Mouse (Mus musculus) neural tube, embryonic 11.5 days (tissue): Measurements from ENCODE around the gene Fbxl17. TPM values are rescaled to one million over a fixed set of nuclear protein-coding genes. Genes with fewer than 3 reads are reported as not detected.

Experiments
- ATAC-seq: fragments of 200-750 bp; cut with Nextera tagmentation; 2 replicates; pipeline ENCODE4 v1.8.0; 2017; ENCODE audit warnings: moderate number of reproducible peaks, mild to moderate bottlenecking, moderate TSS enrichment, moderate library complexity; ENCODE audit not compliant: insufficient read depth, low FRiP score, low TSS enrichment
- DNase-seq: peaks from one replicate; pipeline ENCODE4 v3.0.0-alpha.2; 2015; ENCODE audit warnings: low spot score
- H3K27ac ChIP-seq: fragments of 300-500 bp; sonication (generic); 2 replicates; pipeline ENCODE4 v1.5.1; 2014; ENCODE audit warnings: low read depth, mild to moderate bottlenecking, low read length
- H3K27me3 ChIP-seq: fragments of 300-500 bp; sonication (generic); 2 replicates; pipeline ENCODE4 v1.6.1; 2014; ENCODE audit warnings: mild to moderate bottlenecking, low read length, mixed read lengths; ENCODE audit not compliant: control insufficient read depth, insufficient read depth
- H3K36me3 ChIP-seq: fragments of 300-500 bp; sonication (generic); 2 replicates; pipeline ENCODE4 v1.6.1; 2014; ENCODE audit warnings: mild to moderate bottlenecking, low read length, moderate library complexity, mixed read lengths; ENCODE audit not compliant: control insufficient read depth, insufficient read depth
- H3K4me1 ChIP-seq: fragments of 300-500 bp; sonication (generic); 2 replicates; pipeline ENCODE4 v1.6.1; 2014; ENCODE audit warnings: low read length, mixed read lengths; ENCODE audit not compliant: control insufficient read depth, insufficient read depth
- H3K4me2 ChIP-seq: fragments of 300-500 bp; sonication (generic); 2 replicates; pipeline ENCODE4 v1.6.1; 2014; ENCODE audit warnings: low read depth, mild to moderate bottlenecking, moderate library complexity
- H3K4me3 ChIP-seq: fragments of 300-500 bp; sonication (generic); 2 replicates; pipeline ENCODE4 v1.5.1; 2014; ENCODE audit warnings: low read depth, low read length
- H3K9ac ChIP-seq: fragments of 300-500 bp; sonication (generic); 2 replicates; pipeline ENCODE4 v1.6.1; 2014; ENCODE audit warnings: mild to moderate bottlenecking, low read length
- H3K9me3 ChIP-seq: fragments of 300-500 bp; sonication (generic); 2 replicates; pipeline ENCODE4 v1.6.1; 2016; ENCODE audit warnings: low read length; ENCODE audit not compliant: control insufficient read depth
- WGBS: fragments of 180-500 bp; shearing (Covaris S2); extraction: QIAGEN DNeasy Blood & Tissue Kit; methylation state at CpG from one replicate; pipeline ENCODE4 v1.1.7; 2014; 5-methylcytosine and 5-hydroxymethylcytosine counted together
- polyA plus RNA-seq: library from polyadenylated mRNA; unstranded; fragments of >200 nt; fragmentation: Nextera tagmentation; extraction: Ambion mirVana; gene quantifications from 2 replicates; pipeline ENCODE4 v1.2.1, GENCODE M21; 2014

Gene Fbxl17
- polyA plus RNA-seq, 1 experiment from 2014 or later = 7.8 TPM

GRCm38 (mm10) chr17:63095017-63095416 is 404.8 kb downstream of the Fbxl17 start:
- DNase-seq = no peak
- Histone ChIP-seq H3K4me2 (no peak overlapping the region), H3K9ac (no peak overlapping the region), H3K9me3 (no peaks in the 10 kb centered on the region), H3K4me1 (no peaks in the 10 kb centered on the region), H3K27ac (no peak overlapping the region), H3K36me3 (no peaks in the 10 kb centered on the region), H3K4me3 (no peak overlapping the region), H3K27me3 (no peaks in the 10 kb centered on the region)
- ATAC-seq = no peak
- 81% methylated on average over 4 of the region's 4 CpGs for WGBS

- no peaks in the 10 kb centered on the region for H3K4me1 ChIP-seq
- no peaks in the 10 kb centered on the region for H3K36me3 ChIP-seq
- H3K27ac ChIP-seq = no peak overlapping the region
- H3K9ac ChIP-seq = no peak overlapping the region
- DNase-seq (no peak), ATAC-seq (no peak)
- 80% methylated on average over 4 of the region's 4 CpGs for WGBS
- no peaks in the 10 kb centered on the region for H3K27me3 ChIP-seq
- no peaks in the 10 kb centered on the region for H3K9me3 ChIP-seq
- no peak overlapping the region for H3K4me3 ChIP-seq
- H3K4me2 ChIP-seq = no peak overlapping the region
Measured at GRCm38 (mm10) chr17:63093184-63093583, 406.6 kb downstream of the Fbxl17 start.

GRCm38 (mm10) chr17:63092774-63093173 is 407.0 kb downstream of the Fbxl17 start:
- no peaks in the 10 kb centered on the region for H3K27me3 ChIP-seq
- H3K9me3 ChIP-seq = no peaks in the 10 kb centered on the region
- no peak overlapping the region for H3K9ac ChIP-seq
- no peak for ATAC-seq
- H3K27ac ChIP-seq = no peak overlapping the region
- H3K4me1 ChIP-seq = no peaks in the 10 kb centered on the region
- no peak overlapping the region for H3K4me2 ChIP-seq
- 86% methylated on average over 6 of the region's 6 CpGs for whole genome bisulfite sequencing
- DNase-seq = no peak
- H3K4me3 ChIP-seq = no peak overlapping the region
- H3K36me3 ChIP-seq = no peaks in the 10 kb centered on the region

GRCm38 (mm10) chr17:63090112-63090511 is 409.7 kb downstream of the Fbxl17 start:
- 87% methylated on average over 3 of the region's 3 CpGs for WGBS
- Histone ChIP-seq H3K4me1 (no peaks in the 10 kb centered on the region), H3K4me3 (no peak overlapping the region), H3K9me3 (no peaks in the 10 kb centered on the region), H3K36me3 (no peaks in the 10 kb centered on the region), H3K9ac (no peak overlapping the region), H3K27me3 (no peaks in the 10 kb centered on the region), H3K27ac (no peak overlapping the region), H3K4me2 (no peak overlapping the region)
- no peak for DNase-seq
- ATAC-seq = no peak

GRCm38 (mm10) chr17:63087265-63087664 is 412.6 kb downstream of the Fbxl17 start:
- no peak for DNase-seq
- H3K27me3 ChIP-seq = no peaks in the 10 kb centered on the region
- H3K4me2 ChIP-seq = no peak overlapping the region
- no peaks in the 10 kb centered on the region for H3K9me3 ChIP-seq
- no peaks in the 10 kb centered on the region for H3K36me3 ChIP-seq
- no peak overlapping the region for H3K27ac ChIP-seq
- WGBS = 90% methylated on average over 10 of the region's 10 CpGs
- no peak overlapping the region for H3K4me3 ChIP-seq
- H3K4me1 ChIP-seq = no peaks in the 10 kb centered on the region
- ATAC-seq = no peak
- H3K9ac ChIP-seq = no peak overlapping the region

- Histone ChIP-seq H3K9me3 (no peaks in the 10 kb centered on the region), H3K27ac (no peak overlapping the region), H3K4me2 (no peak overlapping the region), H3K9ac (no peak overlapping the region), H3K36me3 (no peaks in the 10 kb centered on the region), H3K4me3 (no peak overlapping the region), H3K4me1 (no peaks in the 10 kb centered on the region), H3K27me3 (no peaks in the 10 kb centered on the region)
- 87% methylated on average over 3 of the region's 3 CpGs for WGBS
- DNase-seq (no peak), ATAC-seq (no peak)
Measured at GRCm38 (mm10) chr17:63086526-63086925, 413.3 kb downstream of the Fbxl17 start.

- ATAC-seq (no peak), DNase-seq (no peak)
- no peak overlapping the region for H3K27ac ChIP-seq
- H3K27me3 ChIP-seq = no peaks in the 10 kb centered on the region
- H3K36me3 ChIP-seq = no peaks in the 10 kb centered on the region
- no peak overlapping the region for H3K9ac ChIP-seq
- no peak overlapping the region for H3K4me3 ChIP-seq
- H3K4me2 ChIP-seq = no peak overlapping the region
- no peaks in the 10 kb centered on the region for H3K9me3 ChIP-seq
- WGBS = 95% methylated on average over 6 of the region's 6 CpGs
- H3K4me1 ChIP-seq = no peaks in the 10 kb centered on the region
Measured at GRCm38 (mm10) chr17:63085227-63085626, 414.6 kb downstream of the Fbxl17 start.

GRCm38 (mm10) chr17:63079087-63079486 is 420.7 kb downstream of the Fbxl17 start:
- no peaks in the 10 kb centered on the region for H3K36me3 ChIP-seq
- no peak overlapping the region for H3K27ac ChIP-seq
- no peak overlapping the region for H3K9ac ChIP-seq
- no peaks in the 10 kb centered on the region for H3K27me3 ChIP-seq
- H3K9me3 ChIP-seq = no peaks in the 10 kb centered on the region
- no peak overlapping the region for H3K4me2 ChIP-seq
- WGBS = 76% methylated on average over 5 of the region's 5 CpGs
- DNase-seq (no peak), ATAC-seq (no peak)
- peaks cover 8% of the 10 kb centered on the region for H3K4me1 ChIP-seq
- no peak overlapping the region for H3K4me3 ChIP-seq

GRCm38 (mm10) chr17:63077509-63077908 is 422.3 kb downstream of the Fbxl17 start:
- Histone ChIP-seq H3K4me3 (no peak overlapping the region), H3K4me2 (no peak overlapping the region), H3K27ac (no peak overlapping the region), H3K9ac (no peak overlapping the region), H3K36me3 (no peaks in the 10 kb centered on the region), H3K27me3 (no peaks in the 10 kb centered on the region), H3K4me1 (peaks cover 8% of the 10 kb centered on the region), H3K9me3 (no peaks in the 10 kb centered on the region)
- DNase-seq (no peak), ATAC-seq (no peak)
- WGBS = 53% methylated on average over 5 of the region's 5 CpGs
